Mouse (Mus musculus) testis, postnatal 14 days (tissue): ENCODE results near the gene Ift43.

Experiments
- DNase-seq: peaks from one replicate; pipeline ENCODE4 v3.0.0; 2021; ENCODE audit warnings: low spot score

Ift43 gene

GRCm38 (mm10) chr12:86078553-86079201, 3.7 kb upstream of the Ift43 start, which contains the start of gene Tgfb3:
Gene Tgfb3, minus strand, starts transcription at chr12:86079041.
- no peak for DNase-seq

GRCm38 (mm10) chr12:86079202-86079667, 3.1 kb upstream of the Ift43 start:
- DNase-seq: peak; percentile 81

- DNase-seq: no peak
Measured at GRCm38 (mm10) chr12:86085873-86086272, 3.5 kb downstream of the Ift43 start.

- no peak for DNase-seq
Measured at GRCm38 (mm10) chr12:86086550-86086949, 4.2 kb downstream of the Ift43 start.

- DNase-seq: no peak
Measured at GRCm38 (mm10) chr12:86088042-86088441, 5.7 kb downstream of the Ift43 start.

- DNase-seq: no peak
Measured at GRCm38 (mm10) chr12:86090764-86091163, 8.4 kb downstream of the Ift43 start.

- DNase-seq: no peak
Measured at GRCm38 (mm10) chr12:86091601-86092132, 9.3 kb downstream of the Ift43 start.

GRCm38 (mm10) chr12:86094075-86094474, 11.7 kb downstream of the Ift43 start:
- no peak for DNase-seq

- DNase-seq: no peak
Measured at GRCm38 (mm10) chr12:86095806-86096205, 13.5 kb downstream of the Ift43 start.

GRCm38 (mm10) chr12:86097781-86098180, 15.4 kb downstream of the Ift43 start:
- DNase-seq: no peak

- DNase-seq: no peak
Measured at GRCm38 (mm10) chr12:86100711-86101110, 18.4 kb downstream of the Ift43 start.

GRCm38 (mm10) chr12:86102686-86103085, 20.3 kb downstream of the Ift43 start:
- DNase-seq: no peak

GRCm38 (mm10) chr12:86103391-86103790, 21.1 kb downstream of the Ift43 start:
- DNase-seq: no peak

- DNase-seq: no peak
Measured at GRCm38 (mm10) chr12:86103852-86104251, 21.5 kb downstream of the Ift43 start.

- DNase-seq: no peak
Measured at GRCm38 (mm10) chr12:86104297-86104696, 22.0 kb downstream of the Ift43 start.

GRCm38 (mm10) chr12:86105546-86105945, 23.2 kb downstream of the Ift43 start:
- no peak for DNase-seq

GRCm38 (mm10) chr12:86106086-86106485, 23.7 kb downstream of the Ift43 start:
- DNase-seq: no peak

- no peak for DNase-seq
Measured at GRCm38 (mm10) chr12:86107645-86108044, 25.3 kb downstream of the Ift43 start.

- DNase-seq: no peak
Measured at GRCm38 (mm10) chr12:86109531-86109930, 27.2 kb downstream of the Ift43 start.

- DNase-seq: no peak
Measured at GRCm38 (mm10) chr12:86110637-86111036, 28.3 kb downstream of the Ift43 start.

- no peak for DNase-seq
Measured at GRCm38 (mm10) chr12:86116295-86116835, 34.0 kb downstream of the Ift43 start.

GRCm38 (mm10) chr12:86124016-86124415, 41.7 kb downstream of the Ift43 start:
- DNase-seq: no peak

GRCm38 (mm10) chr12:86128122-86128521, 45.8 kb downstream of the Ift43 start:
- DNase-seq: no peak

- no peak for DNase-seq
Measured at GRCm38 (mm10) chr12:86129005-86129404, 46.7 kb downstream of the Ift43 start.
